Mouse (Mus musculus): Measurements from ENCODE around the gene Gm20696.

- TF ChIP-seq POLR2A (IDR thresholded peaks at IDR 0.05; ENCODE audit: extremely low read depth, insufficient read depth, low read length): no peak
- no peak for TF ChIP-seq CTCF (IDR thresholded peaks at IDR 0.05; ENCODE audit: extremely low read depth, insufficient read depth, low read length)
Observed at GRCm38 (mm10) chr6:99265945-99266656, 400.5 kb downstream of the Gm20696 start.
